Mouse (Mus musculus): ENCODE measurements around the gene Ddost.

DNA sequence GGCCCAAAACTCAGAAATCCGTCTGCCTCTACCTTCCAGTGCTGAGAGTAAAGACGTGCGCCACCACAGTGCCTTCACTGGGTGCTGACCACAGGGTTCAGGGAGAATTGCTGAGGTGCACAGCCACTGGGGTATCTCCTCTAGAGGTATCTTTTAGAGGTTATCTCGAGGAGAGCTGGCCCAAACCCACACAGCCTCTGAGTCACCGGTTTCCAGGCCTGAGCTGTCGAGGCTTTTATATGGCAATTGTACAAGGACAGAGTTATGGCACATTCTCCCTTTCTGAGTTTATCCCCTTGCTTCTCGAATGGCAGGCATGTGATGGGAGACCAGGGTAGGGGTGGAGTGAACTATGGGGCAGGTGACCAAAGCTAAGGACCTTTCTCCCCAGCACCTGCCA is 45.9 kb upstream of the Ddost start:
- TF ChIP-seq CTCF (conservative IDR thresholded peaks at IDR 0.05; ENCODE audit: low read length), result no peak
- no peak for TF ChIP-seq POU5F1 (IDR thresholded peaks at IDR 0.05; ENCODE audit: borderline replicate concordance, low read length)

All from E14TG2a.4 (cell line).